Mouse (Mus musculus): ENCODE data around the gene 2810408A11Rik. TPM values are rescaled to one million over a fixed set of nuclear protein-coding genes. Genes with fewer than 3 reads are reported as not detected.

2810408A11Rik gene
- polyA plus RNA-seq, 1 experiment from 2014 or later = 14.1 TPM

DNA sequence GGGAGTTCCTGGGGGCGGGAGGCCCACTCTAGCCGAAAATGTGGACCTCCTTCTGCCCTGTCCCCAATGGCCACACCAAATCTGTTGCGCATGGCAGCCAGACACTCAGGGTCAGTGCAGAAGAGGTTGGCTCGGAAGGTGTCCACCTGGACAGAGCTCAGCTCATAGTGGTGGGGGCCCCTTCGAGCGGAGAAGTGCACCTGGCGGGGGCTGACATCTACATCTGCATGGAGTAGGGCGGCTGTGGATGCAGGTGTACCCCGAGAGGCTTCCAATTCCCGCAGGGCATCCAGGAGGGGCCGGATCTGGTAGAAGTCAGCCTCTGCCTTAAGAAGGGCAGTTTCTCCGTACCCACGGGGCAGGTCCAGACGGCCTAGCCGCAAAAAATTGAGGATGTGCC lies 21.1 kb downstream of the 2810408A11Rik start:
- no peak for DNase-seq

DNA sequence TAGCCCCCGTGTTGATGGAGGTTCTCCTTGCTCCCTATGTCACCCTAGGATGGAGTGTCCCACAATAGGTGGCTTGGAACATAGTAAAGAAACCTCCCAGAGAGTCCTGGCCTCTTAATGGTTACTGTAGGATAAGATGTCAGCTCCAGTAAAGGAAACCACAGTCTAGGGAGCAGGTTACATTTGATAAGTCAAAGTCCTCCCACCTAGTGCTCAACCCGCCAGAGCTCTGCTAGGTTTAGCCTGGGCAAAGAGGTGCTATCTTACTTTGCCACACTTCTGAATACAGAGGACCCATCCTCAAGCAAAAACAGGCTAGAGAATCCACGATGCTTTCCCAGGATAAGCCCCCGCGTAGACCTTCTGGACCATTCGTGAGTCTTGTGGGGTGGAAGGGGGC lies 21.8 kb downstream of the 2810408A11Rik start:
- 80% methylated on average over 6 of the region's 6 CpGs for WGBS
- ATAC-seq (ENCODE audit: insufficient read depth) (no peak), DNase-seq (no peak)
- Histone ChIP-seq H3K9me3 (ENCODE audit: low read depth, low read length) (no peaks in the 10 kb centered on the region), H3K27ac (ENCODE audit: low read depth) (no peak overlapping the region), H3K4me3 (ENCODE audit: low read depth, low read length) (peak overlapping the region; percentile 51), H3K36me3 (ENCODE audit: insufficient read depth) (no peaks in the 10 kb centered on the region), H3K4me1 (ENCODE audit: insufficient read depth) (peaks cover 25% of the 10 kb centered on the region), H3K9ac (peak overlapping the region; percentile 38), H3K27me3 (ENCODE audit: insufficient read depth, low read length) (no peaks in the 10 kb centered on the region), H3K4me2 (peak overlapping the region; percentile 84)
- no peak for TF ChIP-seq CTCF (IDR thresholded peaks at IDR 0.05; ENCODE audit: low read depth)

More for the DNA sequence above, 21.1 kb downstream of the 2810408A11Rik start:
- Histone ChIP-seq H3K27me3 (ENCODE audit: insufficient read depth, low read length) (no peaks in the 10 kb centered on the region), H3K9ac (peak overlapping the region; percentile 41), H3K36me3 (ENCODE audit: insufficient read depth) (no peaks in the 10 kb centered on the region), H3K27ac (ENCODE audit: low read depth) (no peak overlapping the region), H3K4me3 (ENCODE audit: low read depth, low read length) (peak overlapping the region; percentile 51), H3K9me3 (ENCODE audit: low read depth, low read length) (no peaks in the 10 kb centered on the region), H3K4me1 (ENCODE audit: insufficient read depth) (peaks cover 25% of the 10 kb centered on the region), H3K4me2 (peak overlapping the region; percentile 84)
- WGBS = 47% methylated on average over 15 of the region's 15 CpGs
- ATAC-seq (ENCODE audit: insufficient read depth) = no peak
- no peak for TF ChIP-seq CTCF (IDR thresholded peaks at IDR 0.05; ENCODE audit: low read depth)

DNA sequence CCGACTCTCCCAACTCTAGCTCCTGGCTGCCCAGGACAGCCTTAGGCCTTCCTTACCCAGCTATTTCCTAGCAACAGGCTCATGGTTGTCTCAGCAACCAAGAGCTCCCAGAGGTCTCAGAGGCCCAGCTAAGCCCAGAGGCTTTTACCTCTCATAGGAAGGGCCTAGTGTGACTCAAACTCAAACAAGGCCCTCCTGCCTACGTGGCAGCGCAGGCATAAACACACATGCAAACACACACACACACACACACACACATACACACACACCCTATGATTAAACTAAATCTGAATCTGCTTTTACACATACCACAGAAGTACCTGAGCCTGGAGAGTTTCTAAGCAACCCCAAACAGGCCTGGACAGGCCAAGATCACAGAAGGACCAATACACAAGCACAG lies 22.4 kb downstream of the 2810408A11Rik start:
- H3K9ac ChIP-seq = peak overlapping the region; percentile 38; the same call in 1 of the 2 replicates
- ATAC-seq (ENCODE audit: insufficient read depth) (no peak), DNase-seq (no peak)
- H3K4me1 ChIP-seq (ENCODE audit: insufficient read depth) = peaks cover 25% of the 10 kb centered on the region
- no peak overlapping the region; the same call in 1 of the 2 replicates for H3K4me3 ChIP-seq (ENCODE audit: low read depth, low read length)
- peak overlapping the region; percentile 84; the same call in 1 of the 2 replicates for H3K4me2 ChIP-seq
- no peaks in the 10 kb centered on the region for H3K27me3 ChIP-seq (ENCODE audit: insufficient read depth, low read length)
- 76% methylated on average over 3 of the region's 3 CpGs for WGBS
- no peaks in the 10 kb centered on the region for H3K36me3 ChIP-seq (ENCODE audit: insufficient read depth)
- H3K27ac ChIP-seq (ENCODE audit: low read depth) = no peak overlapping the region
- no peak for TF ChIP-seq CTCF (IDR thresholded peaks at IDR 0.05; ENCODE audit: low read depth)
- H3K9me3 ChIP-seq (ENCODE audit: low read depth, low read length) = no peaks in the 10 kb centered on the region

- H3K4me1 ChIP-seq (ENCODE audit: insufficient read depth) = peaks cover 25% of the 10 kb centered on the region
- ATAC-seq (ENCODE audit: insufficient read depth) (no peak), DNase-seq (no peak)
- H3K9me3 ChIP-seq (ENCODE audit: low read depth, low read length) = no peaks in the 10 kb centered on the region
- H3K27ac ChIP-seq (ENCODE audit: low read depth) = peak within 1 kb of the TSS; percentile 70; the same call in 1 of the 2 replicates
- peak within 1 kb of the TSS; percentile 84 for H3K4me2 ChIP-seq
- TF ChIP-seq CTCF (IDR thresholded peaks at IDR 0.05; ENCODE audit: low read depth) = no peak
- H3K36me3 ChIP-seq (ENCODE audit: insufficient read depth) = no peaks in the 10 kb centered on the region
- peak within 1 kb of the TSS; percentile 51; the same call in 1 of the 2 replicates for H3K4me3 ChIP-seq (ENCODE audit: low read depth, low read length)
- H3K27me3 ChIP-seq (ENCODE audit: insufficient read depth, low read length) = no peaks in the 10 kb centered on the region
- peak within 1 kb of the TSS; percentile 38 for H3K9ac ChIP-seq
- WGBS = 83% methylated on average over 11 of the region's 11 CpGs
Measured at GRCm38 (mm10) chr11:69877878-69878277, 22.9 kb downstream of the 2810408A11Rik start, which contains the start of gene Tmem95. Tmem95 (minus strand) TSS chr11:69878018.

GRCm38 (mm10) chr11:69876867-69877266 lies 23.9 kb downstream of the 2810408A11Rik start:
- H3K27ac ChIP-seq (ENCODE audit: low read depth) = peak overlapping the region; percentile 70; the same call in 1 of the 2 replicates
- H3K9me3 ChIP-seq (ENCODE audit: low read depth, low read length) = no peaks in the 10 kb centered on the region
- peak; percentile 90 for TF ChIP-seq CTCF (IDR thresholded peaks at IDR 0.05; ENCODE audit: low read depth)
- H3K4me3 ChIP-seq (ENCODE audit: low read depth, low read length) = no peak overlapping the region
- H3K36me3 ChIP-seq (ENCODE audit: insufficient read depth) = no peaks in the 10 kb centered on the region
- 4% methylated on average over 12 of the region's 12 CpGs for WGBS
- H3K4me1 ChIP-seq (ENCODE audit: insufficient read depth) = peaks cover 20% of the 10 kb centered on the region
- H3K9ac ChIP-seq = peak overlapping the region; percentile 35
- no peaks in the 10 kb centered on the region for H3K27me3 ChIP-seq (ENCODE audit: insufficient read depth, low read length)
- H3K4me2 ChIP-seq = peak overlapping the region; percentile 44
- ATAC-seq (ENCODE audit: insufficient read depth) = peak; percentile 56
- peak; percentile 92 for DNase-seq

DNA sequence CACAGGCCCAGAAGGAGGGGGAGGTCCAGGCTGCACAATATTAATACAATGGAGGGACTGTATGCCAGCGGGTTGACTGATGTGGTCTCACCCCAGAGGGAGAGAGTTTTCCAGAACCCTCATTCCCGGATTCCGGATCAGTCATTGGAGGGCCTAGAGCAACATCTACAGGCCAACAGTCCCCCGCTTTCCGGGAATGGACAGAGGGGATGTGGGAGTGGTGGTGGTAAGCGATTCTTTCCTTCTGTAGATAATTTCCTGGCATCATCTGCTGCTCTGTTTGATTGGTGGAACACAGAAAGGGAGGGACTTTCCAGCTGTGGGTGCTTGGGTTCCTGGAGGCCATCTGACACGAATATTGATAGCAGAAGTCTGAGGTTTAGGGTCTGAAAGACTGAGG lies 24.6 kb downstream of the 2810408A11Rik start:
- peak; percentile 71 for DNase-seq
- Histone ChIP-seq H3K27me3 (ENCODE audit: insufficient read depth, low read length) (no peaks in the 10 kb centered on the region), H3K27ac (ENCODE audit: low read depth) (peak overlapping the region; percentile 70), H3K4me1 (ENCODE audit: insufficient read depth) (peaks cover 16% of the 10 kb centered on the region), H3K9ac (no peak overlapping the region), H3K4me3 (ENCODE audit: low read depth, low read length) (no peak overlapping the region), H3K9me3 (ENCODE audit: low read depth, low read length) (no peaks in the 10 kb centered on the region), H3K4me2 (no peak overlapping the region; the same call in 1 of the 2 replicates), H3K36me3 (ENCODE audit: insufficient read depth) (no peaks in the 10 kb centered on the region)
- no peak; the same call in 1 of the 2 replicates for TF ChIP-seq CTCF (IDR thresholded peaks at IDR 0.05; ENCODE audit: low read depth)
- 20% methylated on average over 7 of the region's 7 CpGs for WGBS
- ATAC-seq (ENCODE audit: insufficient read depth) = peak; percentile 16; the same call in 1 of the 2 replicates

DNA sequence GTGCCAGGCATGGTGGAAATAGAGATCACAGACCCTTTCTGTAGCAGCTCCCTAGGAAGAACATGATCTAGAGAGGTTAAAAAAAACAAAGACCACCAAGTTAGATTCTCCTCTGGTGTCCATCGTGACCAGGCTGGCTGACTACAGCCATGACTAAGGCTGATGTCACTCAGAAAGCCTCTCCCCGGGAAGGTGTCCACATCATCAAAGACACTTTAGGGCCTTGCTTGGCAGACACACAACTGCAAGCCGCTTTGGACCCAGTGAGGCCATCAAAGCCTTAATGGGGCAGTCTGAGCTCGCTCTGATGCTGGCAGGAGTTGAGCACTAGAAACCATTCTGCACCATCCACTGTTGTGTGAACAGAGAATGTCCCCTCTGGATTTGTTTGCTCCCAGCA lies 28.3 kb downstream of the 2810408A11Rik start:
- Histone ChIP-seq H3K9ac (no peak overlapping the region), H3K36me3 (ENCODE audit: insufficient read depth) (no peaks in the 10 kb centered on the region), H3K27me3 (ENCODE audit: insufficient read depth, low read length) (no peaks in the 10 kb centered on the region), H3K4me2 (no peak overlapping the region), H3K4me1 (ENCODE audit: insufficient read depth) (peaks cover 6% of the 10 kb centered on the region; the same call in 1 of the 2 replicates), H3K27ac (ENCODE audit: low read depth) (no peak overlapping the region), H3K9me3 (ENCODE audit: low read depth, low read length) (no peaks in the 10 kb centered on the region), H3K4me3 (ENCODE audit: low read depth, low read length) (no peak overlapping the region)
- no peak for TF ChIP-seq CTCF (IDR thresholded peaks at IDR 0.05; ENCODE audit: low read depth)
- WGBS = 75% methylated on average over 4 of the region's 4 CpGs
- ATAC-seq (ENCODE audit: insufficient read depth) (no peak), DNase-seq (no peak)

All from lung, embryonic 14.5 days (tissue).